Mouse (Mus musculus) heart, embryonic 11.5 days (tissue): ENCODE results near the gene Drp2. TPM values are rescaled to one million over a fixed set of nuclear protein-coding genes. Genes with fewer than 3 reads are reported as not detected.
A peak's percentile ranks its signal among the peaks of the same experiment; 100 is the strongest.

Experiments used
- ATAC-seq: fragments of 200-750 bp; cut with Nextera tagmentation; replicated peaks from 2 replicates; pipeline ENCODE4 v1.8.0; 2017; ENCODE audit warnings: moderate library complexity; ENCODE audit not compliant: insufficient number of reproducible peaks, low FRiP score, low TSS enrichment
- H3K27ac ChIP-seq: fragments of 300-500 bp; sonication (generic); 2 replicates; pipeline ENCODE4 v1.5.1; 2014; ENCODE audit warnings: mild to moderate bottlenecking, low read depth, low read length
- H3K27me3 ChIP-seq: fragments of 300-500 bp; sonication (generic); 2 replicates; pipeline ENCODE4 v1.6.1; 2014; ENCODE audit warnings: mild to moderate bottlenecking, low read length, mixed read lengths; ENCODE audit not compliant: control insufficient read depth, insufficient read depth
- H3K36me3 ChIP-seq: fragments of 300-500 bp; sonication (generic); 2 replicates; pipeline ENCODE4 v1.6.1; 2014; ENCODE audit warnings: mild to moderate bottlenecking, low read length, moderate library complexity, mixed read lengths; ENCODE audit not compliant: control insufficient read depth, insufficient read depth
- H3K4me1 ChIP-seq: fragments of 300-500 bp; sonication (generic); 2 replicates; pipeline ENCODE4 v1.6.1; 2014; ENCODE audit warnings: low read length; ENCODE audit not compliant: control insufficient read depth, insufficient read depth
- H3K4me2 ChIP-seq: fragments of 300-500 bp; sonication (generic); 2 replicates; pipeline ENCODE4 v1.6.1; 2014; ENCODE audit warnings: mild to moderate bottlenecking, moderate library complexity
- H3K4me3 ChIP-seq: fragments of 300-500 bp; sonication (generic); 2 replicates; pipeline ENCODE4 v1.5.1; 2014; ENCODE audit warnings: low read depth, low read length
- H3K9ac ChIP-seq: fragments of 300-500 bp; sonication (generic); 2 replicates; pipeline ENCODE4 v1.6.1; 2014; ENCODE audit warnings: mild to moderate bottlenecking, low read depth, low read length, moderate library complexity
- H3K9me3 ChIP-seq: fragments of 300-500 bp; sonication (generic); replicated peaks from 2 replicates; pipeline ENCODE4 v1.6.1; 2016; ENCODE audit warnings: low read length; ENCODE audit not compliant: control insufficient read depth
- WGBS: fragments of 180-500 bp; shearing (Covaris S2); extraction: QIAGEN DNeasy Blood & Tissue Kit; methylation state at CpG from one replicate; pipeline ENCODE4 v1.1.7; 2014; ENCODE audit not compliant: insufficient replicate concordance; 5-methylcytosine and 5-hydroxymethylcytosine counted together
- polyA plus RNA-seq: library from polyadenylated mRNA; unstranded; fragments of >200 nt; fragmentation: Nextera tagmentation; extraction: Ambion mirVana; gene quantifications from 2 replicates; pipeline ENCODE4 v1.2.1, GENCODE M21; 2014

Drp2 gene
- 0.59 and 0.93 TPM in 2 replicates for polyA plus RNA-seq

GRCm38 (mm10) chrX:134403863-134404583, at the start of gene Drp2:
Gene Drp2, plus strand, starts transcription at chrX:134404551.
- Histone ChIP-seq H3K9ac (no peak within 1 kb of the TSS), H3K27ac (no peak within 1 kb of the TSS), H3K4me3 (peak within 1 kb of the TSS; percentile 36), H3K4me1 (no peaks in the 10 kb centered on the region), H3K4me2 (peak within 1 kb of the TSS; percentile 61), H3K9me3 (no peaks in the 10 kb centered on the region), H3K27me3 (no peaks in the 10 kb centered on the region), H3K36me3 (no peaks in the 10 kb centered on the region)
- WGBS, result 41% methylated on average over 15 of the region's 15 CpGs
- ATAC-seq, result no peak

GRCm38 (mm10) chrX:134359336-134359735, 45.0 kb upstream of the Drp2 start:
- 77% methylated on average over 4 of the region's 4 CpGs for WGBS
- H3K4me1 ChIP-seq, result no peaks in the 10 kb centered on the region
- H3K36me3 ChIP-seq, result no peaks in the 10 kb centered on the region
- H3K27ac ChIP-seq, result no peak overlapping the region
- no peak overlapping the region for H3K4me2 ChIP-seq
- ATAC-seq, result no peak
- no peaks in the 10 kb centered on the region for H3K9me3 ChIP-seq
- H3K9ac ChIP-seq, result no peak overlapping the region
- H3K4me3 ChIP-seq, result no peak overlapping the region
- no peaks in the 10 kb centered on the region for H3K27me3 ChIP-seq

GRCm38 (mm10) chrX:134362156-134362555, 42.2 kb upstream of the Drp2 start:
- H3K9me3 ChIP-seq, result no peaks in the 10 kb centered on the region
- H3K27me3 ChIP-seq, result no peaks in the 10 kb centered on the region
- H3K27ac ChIP-seq, result no peak overlapping the region
- no peaks in the 10 kb centered on the region for H3K4me1 ChIP-seq
- H3K9ac ChIP-seq, result no peak overlapping the region
- no peaks in the 10 kb centered on the region for H3K36me3 ChIP-seq
- no peak for ATAC-seq
- H3K4me3 ChIP-seq, result no peak overlapping the region
- WGBS, result 84% methylated on average over 4 of the region's 4 CpGs
- H3K4me2 ChIP-seq, result no peak overlapping the region

- Histone ChIP-seq H3K36me3 (no peaks in the 10 kb centered on the region), H3K27me3 (no peaks in the 10 kb centered on the region), H3K27ac (no peak overlapping the region), H3K4me1 (no peaks in the 10 kb centered on the region), H3K4me2 (no peak overlapping the region), H3K9me3 (no peaks in the 10 kb centered on the region), H3K9ac (no peak overlapping the region), H3K4me3 (no peak overlapping the region)
- ATAC-seq, result no peak
- 60% methylated on average over 1 of the region's 1 CpGs for WGBS
Observed at GRCm38 (mm10) chrX:134365421-134365820, 38.9 kb upstream of the Drp2 start.

GRCm38 (mm10) chrX:134366547-134366946, 37.8 kb upstream of the Drp2 start:
- H3K9ac ChIP-seq, result no peak overlapping the region
- H3K36me3 ChIP-seq, result no peaks in the 10 kb centered on the region
- no peaks in the 10 kb centered on the region for H3K9me3 ChIP-seq
- no peak overlapping the region for H3K4me3 ChIP-seq
- H3K27me3 ChIP-seq, result no peaks in the 10 kb centered on the region
- no peaks in the 10 kb centered on the region for H3K4me1 ChIP-seq
- H3K4me2 ChIP-seq, result no peak overlapping the region
- no peak for ATAC-seq
- no peak overlapping the region for H3K27ac ChIP-seq
- WGBS, result 81% methylated on average over 3 of the region's 3 CpGs

GRCm38 (mm10) chrX:134371279-134371678, 33.1 kb upstream of the Drp2 start:
- no peak for ATAC-seq
- no peak overlapping the region for H3K4me2 ChIP-seq
- no peak overlapping the region for H3K27ac ChIP-seq
- H3K4me3 ChIP-seq, result no peak overlapping the region
- 29% methylated on average over 2 of the region's 2 CpGs for WGBS
- no peaks in the 10 kb centered on the region for H3K4me1 ChIP-seq
- no peak overlapping the region for H3K9ac ChIP-seq
- H3K9me3 ChIP-seq, result no peaks in the 10 kb centered on the region
- no peaks in the 10 kb centered on the region for H3K36me3 ChIP-seq
- H3K27me3 ChIP-seq, result no peaks in the 10 kb centered on the region

GRCm38 (mm10) chrX:134374190-134374589, 30.2 kb upstream of the Drp2 start:
- Histone ChIP-seq H3K27ac (no peak overlapping the region), H3K4me3 (no peak overlapping the region), H3K36me3 (no peaks in the 10 kb centered on the region), H3K4me2 (no peak overlapping the region), H3K27me3 (no peaks in the 10 kb centered on the region), H3K4me1 (no peaks in the 10 kb centered on the region), H3K9ac (no peak overlapping the region), H3K9me3 (no peaks in the 10 kb centered on the region)
- 39% methylated on average over 1 of the region's 1 CpGs for WGBS
- ATAC-seq, result no peak

GRCm38 (mm10) chrX:134384896-134385295, 19.5 kb upstream of the Drp2 start:
- Histone ChIP-seq H3K4me1 (no peaks in the 10 kb centered on the region), H3K27me3 (no peaks in the 10 kb centered on the region), H3K4me2 (no peak overlapping the region), H3K9me3 (no peaks in the 10 kb centered on the region), H3K36me3 (no peaks in the 10 kb centered on the region), H3K4me3 (no peak overlapping the region), H3K27ac (no peak overlapping the region), H3K9ac (no peak overlapping the region)
- no peak for ATAC-seq
- WGBS, result 78% methylated on average over 6 of the region's 6 CpGs

- Histone ChIP-seq H3K9me3 (no peaks in the 10 kb centered on the region), H3K4me2 (no peak overlapping the region), H3K36me3 (no peaks in the 10 kb centered on the region), H3K4me1 (no peaks in the 10 kb centered on the region), H3K9ac (no peak overlapping the region), H3K4me3 (no peak overlapping the region), H3K27ac (no peak overlapping the region), H3K27me3 (no peaks in the 10 kb centered on the region)
- no peak for ATAC-seq
- 56% methylated on average over 2 of the region's 2 CpGs for WGBS
Observed at GRCm38 (mm10) chrX:134398972-134399371, 5.4 kb upstream of the Drp2 start.
